Mouse (Mus musculus): Measurements from ENCODE around the gene Slc27a4. TPM values are rescaled to one million over a fixed set of nuclear protein-coding genes. Genes with fewer than 3 reads are reported as not detected.

The Slc27a4 gene
- polyA plus RNA-seq, 1 experiment from 2014 or later = 11.4 TPM

DNA sequence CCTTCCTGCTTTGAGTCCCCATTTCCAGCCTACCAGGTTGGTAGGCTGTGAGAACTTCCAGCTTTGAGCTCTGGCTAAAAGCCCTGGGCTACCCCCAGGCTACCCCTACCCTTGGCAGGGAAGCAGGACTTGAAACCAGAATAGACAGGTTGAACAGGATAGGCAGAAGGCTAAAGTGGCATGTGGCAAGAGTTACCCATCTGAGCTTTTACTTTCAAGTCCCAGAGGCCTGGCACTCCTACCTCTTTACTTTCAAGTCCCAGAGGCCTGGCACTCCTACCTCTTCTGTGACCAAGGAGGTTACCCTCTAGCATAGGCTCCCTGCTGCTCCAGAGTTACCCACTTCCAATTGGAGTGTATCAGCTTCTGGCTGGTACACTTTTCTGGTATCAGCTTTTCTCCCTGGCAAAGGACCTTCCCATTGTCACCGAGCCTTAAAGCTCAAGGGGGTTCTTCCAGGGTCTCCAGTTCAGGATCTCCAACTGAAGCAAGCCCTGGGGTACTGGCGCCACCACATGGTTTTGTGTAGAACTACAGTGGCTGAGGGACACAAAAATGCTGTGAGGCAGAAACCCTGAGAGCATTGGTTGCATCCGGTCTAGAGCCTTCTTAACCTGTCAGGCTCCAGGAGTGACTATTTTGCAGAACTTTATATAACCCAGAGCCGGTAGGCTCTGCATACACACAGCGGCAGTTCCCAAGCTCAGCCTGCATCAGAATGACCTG is 56.5 kb downstream of the Slc27a4 start:
- Histone ChIP-seq H3K27me3 (ENCODE audit: control insufficient read depth, insufficient read depth, low read length) (no peaks in the 10 kb centered on the region), H3K4me1 (ENCODE audit: control insufficient read depth, insufficient read depth, low read length) (peaks cover 8% of the 10 kb centered on the region; the same call in 1 of the 2 replicates), H3K4me3 (ENCODE audit: low read length) (no peak overlapping the region), H3K4me2 (replicated peaks; ENCODE audit: low read depth, low read length) (no peak overlapping the region), H3K9me3 (ENCODE audit: control insufficient read depth, low read length) (no peaks in the 10 kb centered on the region), H3K36me3 (ENCODE audit: control insufficient read depth, insufficient read depth, low read length) (no peaks in the 10 kb centered on the region), H3K9ac (ENCODE audit: low read depth, low read length) (no peak overlapping the region), H3K27ac (ENCODE audit: low read depth, low read length) (no peak overlapping the region)
- WGBS = 5% methylated on average over 5 of the region's 5 CpGs
- 0 out of 2 replicates have a peak, but pooled peaks have one; percentile 36 for ATAC-seq (ENCODE audit: low FRiP score, low TSS enrichment)

- Histone ChIP-seq H3K4me1 (ENCODE audit: control insufficient read depth, insufficient read depth, low read length) (0 out of 2 replicates have a peak, but pooled peaks cover under 1% of the 10 kb centered on the region), H3K9ac (ENCODE audit: low read depth, low read length) (no peak overlapping the region), H3K9me3 (ENCODE audit: control insufficient read depth, low read length) (no peaks in the 10 kb centered on the region), H3K4me2 (replicated peaks; ENCODE audit: low read depth, low read length) (no peak overlapping the region), H3K4me3 (ENCODE audit: low read length) (no peak overlapping the region), H3K27me3 (ENCODE audit: control insufficient read depth, insufficient read depth, low read length) (no peaks in the 10 kb centered on the region), H3K36me3 (ENCODE audit: control insufficient read depth, insufficient read depth, low read length) (no peaks in the 10 kb centered on the region), H3K27ac (ENCODE audit: low read depth, low read length) (no peak overlapping the region)
- no peak for ATAC-seq (ENCODE audit: low FRiP score, low TSS enrichment)
- 73% methylated on average over 4 of the region's 4 CpGs for WGBS
Measured at GRCm38 (mm10) chr2:29865125-29865524, 62.7 kb downstream of the Slc27a4 start.

Small RNA genes lying within 50 kb of the gene (microRNA-seq; reads per million reads assigned to microRNA genes)
- gene Mir219a-2 (not detected), gene Mir219b (not detected)

Other genes starting within 250 kb of the Slc27a4 start
- 11.2 and 16.6 TPM in 2 replicates for gene Rapgef1, start 182.9 kb upstream of the Slc27a4 start, polyA plus RNA-seq (2014; fragmentation: Nextera tagmentation; extraction: Ambion mirVana)
- gene Gm13420, start 50.9 kb upstream of the Slc27a4 start, polyA plus RNA-seq (2014; fragmentation: Nextera tagmentation; extraction: Ambion mirVana) = 0.84 and 1.5 TPM in 2 replicates
- 0.41 and 1.0 TPM in 2 replicates for gene Gm13547, start 43.3 kb upstream of the Slc27a4 start, polyA plus RNA-seq (2014; fragmentation: Nextera tagmentation; extraction: Ambion mirVana)
- gene Coq4, start 15.1 kb upstream of the Slc27a4 start, polyA plus RNA-seq (2014; fragmentation: Nextera tagmentation; extraction: Ambion mirVana) = 44.8 and 47.0 TPM in 2 replicates
- 36.5 and 41.3 TPM in 2 replicates for gene Trub2, start 14.1 kb upstream of the Slc27a4 start, polyA plus RNA-seq (2014; fragmentation: Nextera tagmentation; extraction: Ambion mirVana)
- gene Urm1, start 17.4 kb downstream of the Slc27a4 start, polyA plus RNA-seq (2014; fragmentation: Nextera tagmentation; extraction: Ambion mirVana) = 27.3 and 29.2 TPM in 2 replicates
- gene Cercam, start 66.5 kb downstream of the Slc27a4 start, polyA plus RNA-seq (2014; fragmentation: Nextera tagmentation; extraction: Ambion mirVana) = 8.9 and 15.6 TPM in 2 replicates
- 43.8 and 79.9 TPM in 2 replicates for gene Odf2, start 86.6 kb downstream of the Slc27a4 start, polyA plus RNA-seq (2014; fragmentation: Nextera tagmentation; extraction: Ambion mirVana)
- 43.8 and 57.9 TPM in 2 replicates for gene Gle1, start 132.8 kb downstream of the Slc27a4 start, polyA plus RNA-seq (2014; fragmentation: Nextera tagmentation; extraction: Ambion mirVana)
- 121 and 136 TPM in 2 replicates for gene Sptan1, start 162.9 kb downstream of the Slc27a4 start, polyA plus RNA-seq (2014; fragmentation: Nextera tagmentation; extraction: Ambion mirVana)
- 41.2 and 42.6 TPM in 2 replicates for gene Wdr34, start 246.2 kb downstream of the Slc27a4 start, polyA plus RNA-seq (2014; fragmentation: Nextera tagmentation; extraction: Ambion mirVana)